Mouse (Mus musculus) midbrain, postnatal 0 days (tissue): ENCODE measurements at regions not wholly inside any gene's neighbourhood (a gene's known extent, or its start where the extent isn't known, plus 50 kb on each side); places are given as distances from the start of the nearest gene placed in this dataset.

Experiments used
- ATAC-seq: fragments of 200-750 bp; cut with Nextera tagmentation; 2 replicates; pipeline ENCODE4 v1.8.0; 2017; ENCODE audit warnings: moderate number of reproducible peaks, mild to moderate bottlenecking, moderate TSS enrichment, moderate library complexity; ENCODE audit not compliant: low FRiP score
- DNase-seq: peaks from one replicate; pipeline ENCODE4 v3.0.0-alpha.2; 2015; ENCODE audit warnings: low spot score
- H3K27ac ChIP-seq: fragments of 300-500 bp; sonication (generic); 2 replicates; pipeline ENCODE4 v1.5.1; 2014; ENCODE audit warnings: low read depth, mild to moderate bottlenecking, low read length, mixed read lengths
- H3K27me3 ChIP-seq: fragments of 300-500 bp; sonication (generic); 2 replicates; pipeline ENCODE4 v1.6.1; 2014; ENCODE audit warnings: low read length, control low read depth, mixed read lengths; ENCODE audit not compliant: insufficient read depth
- H3K36me3 ChIP-seq: fragments of 300-500 bp; sonication (generic); 2 replicates; pipeline ENCODE4 v1.6.1; 2014; ENCODE audit warnings: low read length, control low read depth, mixed read lengths; ENCODE audit not compliant: insufficient read depth
- H3K4me1 ChIP-seq: fragments of 300-500 bp; sonication (generic); 2 replicates; pipeline ENCODE4 v1.6.1; 2014; ENCODE audit warnings: mild to moderate bottlenecking, control low read depth, antibody characterized with exemption, low read length, mixed read lengths; ENCODE audit not compliant: insufficient read depth
- H3K4me2 ChIP-seq: fragments of 300-500 bp; sonication (generic); 2 replicates; pipeline ENCODE4 v1.6.1; 2014; ENCODE audit warnings: low read depth, mild to moderate bottlenecking, low read length, mixed read lengths; ENCODE audit not compliant: poor library complexity, severe bottlenecking
- H3K4me3 ChIP-seq: fragments of 300-500 bp; sonication (generic); 2 replicates; pipeline ENCODE4 v1.5.1; 2014; ENCODE audit warnings: low read depth, mild to moderate bottlenecking, low read length, moderate library complexity
- H3K9ac ChIP-seq: fragments of 300-500 bp; sonication (generic); replicated peaks from 2 replicates; pipeline ENCODE4 v1.6.1; 2014; ENCODE audit warnings: mild to moderate bottlenecking, low read length, moderate library complexity, mixed read lengths; ENCODE audit not compliant: poor library complexity, severe bottlenecking
- H3K9me3 ChIP-seq: fragments of 300-500 bp; sonication (generic); 2 replicates; pipeline ENCODE4 v1.6.1; 2016; ENCODE audit warnings: low read length, control low read depth
- CTCF ChIP-seq: IDR thresholded peaks from 2 replicates; pipeline ENCODE4 v1.5.1; 2016; ENCODE audit warnings: antibody characterized with exemption, mild to moderate bottlenecking
- WGBS: fragments of 180-500 bp; shearing (Covaris S2); extraction: QIAGEN DNeasy Blood & Tissue Kit; methylation state at CpG from one replicate; pipeline ENCODE4 v1.1.7; 2014; 5-methylcytosine and 5-hydroxymethylcytosine counted together

GRCm38 (mm10) chr6:51287383-51287782 is 145.1 kb upstream of the Nfe2l3 start:
- Histone ChIP-seq H3K27me3 (no peaks in the 10 kb centered on the region), H3K27ac (no peak overlapping the region), H3K4me1 (no peaks in the 10 kb centered on the region), H3K36me3 (no peaks in the 10 kb centered on the region), H3K9me3 (no peaks in the 10 kb centered on the region), H3K9ac (no peak overlapping the region), H3K4me2 (no peak overlapping the region), H3K4me3 (no peak overlapping the region)
- WGBS = 70% methylated on average over 2 of the region's 2 CpGs
- no peak for TF ChIP-seq CTCF
- DNase-seq (no peak), ATAC-seq (no peak)

- Histone ChIP-seq H3K4me3 (no peak overlapping the region), H3K4me2 (no peak overlapping the region), H3K4me1 (no peaks in the 10 kb centered on the region), H3K9me3 (0 out of 2 replicates have a peak, but pooled peaks cover 1% of the 10 kb centered on the region), H3K27ac (no peak overlapping the region), H3K36me3 (no peaks in the 10 kb centered on the region), H3K9ac (no peak overlapping the region), H3K27me3 (no peaks in the 10 kb centered on the region)
- TF ChIP-seq CTCF = no peak
- no peak for ATAC-seq
- 73% methylated on average over 6 of the region's 6 CpGs for WGBS
- DNase-seq = no peak
These were observed 144.7 kb upstream of the Nfe2l3 start for GRCm38 (mm10) chr6:51287807-51288206.

- DNase-seq (no peak), ATAC-seq (no peak)
- TF ChIP-seq CTCF = no peak
- Histone ChIP-seq H3K36me3 (no peaks in the 10 kb centered on the region), H3K27ac (no peak overlapping the region), H3K9ac (no peak overlapping the region), H3K9me3 (0 out of 2 replicates have a peak, but pooled peaks cover 5% of the 10 kb centered on the region), H3K4me1 (no peaks in the 10 kb centered on the region), H3K4me2 (no peak overlapping the region), H3K4me3 (no peak overlapping the region), H3K27me3 (no peaks in the 10 kb centered on the region)
- 82% methylated on average over 7 of the region's 7 CpGs for WGBS
These were observed 144.0 kb upstream of the Nfe2l3 start for GRCm38 (mm10) chr6:51288306-51289066.

GRCm38 (mm10) chr6:51289067-51289725 is 143.3 kb upstream of the Nfe2l3 start:
- Histone ChIP-seq H3K27ac (no peak overlapping the region), H3K36me3 (no peaks in the 10 kb centered on the region), H3K9ac (no peak overlapping the region), H3K4me2 (no peak overlapping the region), H3K4me3 (no peak overlapping the region), H3K9me3 (0 out of 2 replicates have a peak, but pooled peaks cover 5% of the 10 kb centered on the region), H3K4me1 (no peaks in the 10 kb centered on the region), H3K27me3 (no peaks in the 10 kb centered on the region)
- DNase-seq (no peak), ATAC-seq (no peak)
- WGBS = 63% methylated on average over 6 of the region's 6 CpGs
- TF ChIP-seq CTCF = no peak

GRCm38 (mm10) chr6:51300694-51301417 is 131.6 kb upstream of the Nfe2l3 start:
- 80% methylated on average over 11 of the region's 11 CpGs for WGBS
- Histone ChIP-seq H3K27me3 (no peaks in the 10 kb centered on the region), H3K9me3 (0 out of 2 replicates have a peak, but pooled peaks cover 6% of the 10 kb centered on the region), H3K9ac (no peak overlapping the region), H3K4me1 (no peaks in the 10 kb centered on the region), H3K27ac (no peak overlapping the region), H3K36me3 (no peaks in the 10 kb centered on the region), H3K4me2 (no peak overlapping the region), H3K4me3 (no peak overlapping the region)
- DNase-seq (no peak), ATAC-seq (no peak)
- TF ChIP-seq CTCF = no peak
